Mouse (Mus musculus) heart, adult 2 months (tissue): ENCODE results near the gene Vpreb1. TPM values are rescaled to one million over a fixed set of nuclear protein-coding genes. Genes with fewer than 3 reads are reported as not detected.
"Not testable (repeated sequence)": the region's sequence is repeated elsewhere in the genome, so short reads cannot be mapped to it uniquely, and the experiment has no call there.

Experiments used
- DNase-seq, 2 experiments: peaks; one replicate each; pipeline ENCODE4 v3.0.0; 2021
- H3K27ac ChIP-seq: fragments of 200-600 bp; 2 replicates; pipeline ENCODE4 v1.8.1; 2022
- H3K27me3 ChIP-seq: fragments of 200-500 bp; 2 replicates; pipeline ENCODE4 v1.6.1; 2012; ENCODE audit warnings: mild to moderate bottlenecking, low read length, inconsistent platforms, mixed read lengths; ENCODE audit not compliant: control insufficient read depth, insufficient read depth
- H3K36me3 ChIP-seq: fragments of 200-500 bp; 2 replicates; pipeline ENCODE4 v1.6.1; 2012; ENCODE audit warnings: low read length, inconsistent platforms; ENCODE audit not compliant: control insufficient read depth, insufficient read depth
- H3K4me1 ChIP-seq: fragments of 200-500 bp; 2 replicates; pipeline ENCODE4 v1.6.1; 2011; ENCODE audit warnings: low read length; ENCODE audit not compliant: control insufficient read depth, insufficient read depth
- H3K4me3 ChIP-seq: fragments of 200-600 bp; 2 replicates; pipeline ENCODE4 v1.8.1; 2022
- H3K79me2 ChIP-seq: fragments of 200-500 bp; replicated peaks from 2 replicates; pipeline ENCODE4 v1.6.1; 2012; ENCODE audit warnings: mild to moderate bottlenecking, inconsistent platforms, low read length, moderate library complexity, mixed read lengths; ENCODE audit not compliant: control insufficient read depth, insufficient read depth
- H3K9ac ChIP-seq: fragments of 200-500 bp; 2 replicates; pipeline ENCODE4 v1.6.1; 2012; ENCODE audit warnings: low read depth, mild to moderate bottlenecking, control low read depth, inconsistent platforms, low read length, mixed read lengths
- CTCF ChIP-seq: fragments of 200-600 bp; IDR thresholded peaks from 2 replicates; pipeline ENCODE4 v1.8.1; 2022; ENCODE audit warnings: antibody characterized with exemption, mild to moderate bottlenecking, moderate library complexity
- EP300 ChIP-seq: fragments of 200-500 bp; IDR thresholded peaks from 2 replicates; pipeline ENCODE4 v1.6.1; 2011; ENCODE audit warnings: low read depth, low read length, control low read depth; ENCODE audit not compliant: insufficient read depth
- POLR2A ChIP-seq: fragments of 200-500 bp; IDR thresholded peaks from 2 replicates; pipeline ENCODE4 v1.6.1; 2011; ENCODE audit warnings: mild to moderate bottlenecking, low read depth, low read length, control low read depth; ENCODE audit not compliant: insufficient read depth
- WGBS: fragments of 180-500 bp; shearing (Covaris S2); methylation state at CpG from one replicate; pipeline ENCODE4 v1.1.7; 2018; 5-methylcytosine and 5-hydroxymethylcytosine counted together
- intact Hi-C: fragments of 180-260 bp; cut with DNase I; formaldehyde crosslinking; loops from one replicate; pipeline ENCODE4 v1.15.1; 2025
- polyA plus RNA-seq: library from polyadenylated mRNA; depleted of rRNA; stranded (reverse); fragments of >200 nt; gene quantifications from 2 replicates; pipeline ENCODE4 v1.2.3, GENCODE M21; 2012
- total RNA-seq, 2 experiments: library from RNA; stranded (reverse); gene quantifications; 2 replicates each; pipeline ENCODE4 v1.2.3; 2021

Vpreb1 gene
- total and polyA plus RNA-seq, 3 experiments: not detected

- 63% methylated on average over 2 of the region's 2 CpGs for WGBS
- no peaks in the 10 kb centered on the region for H3K27me3 ChIP-seq
- H3K27ac ChIP-seq: no peak within 1 kb of the TSS
- no peaks in the 10 kb centered on the region for H3K79me2 ChIP-seq
- no peak within 1 kb of the TSS for H3K9ac ChIP-seq
- H3K4me1 ChIP-seq: no peaks in the 10 kb centered on the region
- no peak within 1 kb of the TSS for H3K4me3 ChIP-seq
- TF ChIP-seq EP300 (no peak), POLR2A (no peak), CTCF (no peak)
- intact Hi-C loops: no loop called here
- no peak for DNase-seq
- no peaks in the 10 kb centered on the region for H3K36me3 ChIP-seq
Measured at GRCm38 (mm10) chr16:16863978-16864377, 6.7 kb downstream of the Vpreb1 start, which contains the start of gene Igll1. Igll1 (minus strand) TSS chr16:16863985.

DNA sequence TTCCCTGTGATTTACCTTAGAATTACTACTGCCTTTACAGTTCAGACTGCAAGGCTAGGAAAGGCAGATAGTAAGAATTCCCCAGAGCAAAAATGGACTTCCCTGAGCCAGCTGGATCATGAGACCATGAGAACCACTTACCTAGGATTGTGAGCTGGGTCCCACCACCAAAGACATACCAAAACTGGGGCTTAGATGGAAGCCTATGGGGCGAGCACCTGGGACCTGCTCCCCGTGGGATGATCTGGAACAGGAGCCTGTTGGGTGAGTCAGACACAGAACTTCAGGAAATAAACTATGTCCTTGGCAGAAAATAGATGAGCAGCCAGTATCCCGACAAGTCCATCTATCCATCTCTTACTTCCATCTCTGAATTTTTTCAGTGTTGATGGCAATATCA, 8.4 kb downstream of the Vpreb1 start:
- intact Hi-C loops: no loop called here
- 61% methylated on average over 3 of the region's 3 CpGs for WGBS
- TF ChIP-seq EP300 (no peak), CTCF (no peak), POLR2A (no peak)

DNA sequence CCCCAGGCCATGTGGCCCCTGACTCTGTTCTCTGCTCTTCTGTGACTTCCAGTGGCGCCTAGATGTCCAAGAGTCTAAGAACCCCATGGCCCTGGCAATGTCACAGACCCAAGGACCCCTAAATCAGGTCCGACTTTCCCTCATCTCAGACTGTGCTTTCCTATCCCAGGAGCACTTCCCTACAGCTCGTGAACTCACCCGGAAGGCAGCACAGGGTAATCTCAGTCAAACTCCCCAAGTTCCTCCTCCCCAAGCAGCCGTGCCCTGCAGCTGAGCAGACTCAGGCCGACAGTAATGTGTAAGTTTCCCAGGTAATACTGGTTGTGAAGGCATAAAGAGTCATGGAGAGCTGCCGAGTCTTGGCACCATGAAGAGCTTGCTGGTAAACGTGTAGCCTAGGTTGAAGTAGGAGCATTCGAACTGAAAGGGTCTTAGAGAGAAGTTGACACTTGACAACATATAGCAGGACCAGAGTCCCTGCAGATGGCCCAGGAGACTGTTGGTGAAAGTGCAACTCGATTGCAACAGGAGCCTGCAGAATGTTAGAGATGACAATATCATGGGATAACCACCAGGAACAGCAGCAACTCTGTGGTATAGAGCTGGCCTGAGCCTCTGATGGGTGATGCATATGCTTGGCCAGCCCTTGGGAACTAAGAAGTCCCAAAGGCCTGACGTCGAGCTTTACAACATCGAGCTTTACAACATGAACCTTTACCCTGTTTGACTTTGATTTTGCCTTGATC, 13.7 kb downstream of the Vpreb1 start:
- no peak overlapping the region for H3K27ac ChIP-seq
- H3K79me2 ChIP-seq: no peaks in the 10 kb centered on the region
- H3K36me3 ChIP-seq: no peaks in the 10 kb centered on the region
- TF ChIP-seq CTCF (no peak), POLR2A (no peak), EP300 (no peak)
- intact Hi-C loops: no loop called here
- DNase-seq: no peak
- no peak overlapping the region for H3K9ac ChIP-seq
- H3K27me3 ChIP-seq: no peaks in the 10 kb centered on the region
- 70% methylated on average over 13 of the region's 13 CpGs for WGBS
- no peaks in the 10 kb centered on the region; the same call in 1 of the 2 replicates for H3K4me1 ChIP-seq
- no peak overlapping the region for H3K4me3 ChIP-seq

More for the DNA sequence above, 8.4 kb downstream of the Vpreb1 start:
- Histone ChIP-seq H3K79me2 (no peaks in the 10 kb centered on the region), H3K4me1 (no peaks in the 10 kb centered on the region), H3K4me3 (no peak overlapping the region), H3K27me3 (no peaks in the 10 kb centered on the region), H3K9ac (no peak overlapping the region), H3K36me3 (no peaks in the 10 kb centered on the region), H3K27ac (no peak overlapping the region)
- DNase-seq: no peak

- H3K79me2 ChIP-seq, H3K27me3 ChIP-seq: not testable (repeated sequence)
Measured at GRCm38 (mm10) chr16:16856054-16856453, 14.6 kb downstream of the Vpreb1 start.

DNA sequence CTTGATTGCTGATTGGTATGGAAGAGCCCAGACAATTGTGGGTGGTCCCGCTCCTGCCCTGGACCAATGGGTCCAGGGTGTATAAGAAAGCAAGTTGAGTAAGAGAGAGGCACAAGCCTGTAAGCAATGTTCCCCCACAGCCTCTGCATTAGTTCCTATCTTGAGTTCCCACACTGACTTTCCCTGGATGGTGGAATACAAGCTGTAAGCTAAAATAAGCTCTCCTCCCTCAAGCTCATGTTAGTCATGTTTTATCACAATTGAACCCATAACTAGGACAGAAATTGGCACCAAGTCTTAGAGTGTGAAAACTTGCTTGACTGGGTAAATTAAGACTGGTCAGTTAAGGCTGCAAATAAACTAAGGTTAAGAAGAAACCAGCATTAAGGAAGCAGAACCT, 15.1 kb downstream of the Vpreb1 start:
- no peak for DNase-seq
- no peaks in the 10 kb centered on the region; the same call in 1 of the 2 replicates for H3K4me1 ChIP-seq
- intact Hi-C loops: loop anchor here (1.0 to 2.0 kb wide), 2 partner anchors 15 to 57 kb away; partner anchors contain the start of genes Top3b and Vpreb1
- H3K79me2 ChIP-seq: no peaks in the 10 kb centered on the region
- 97% methylated on average over 1 of the region's 1 CpGs for WGBS
- TF ChIP-seq EP300: no peak
- TF ChIP-seq CTCF: no peak
- TF ChIP-seq POLR2A: no peak
- no peak overlapping the region for H3K27ac ChIP-seq
- H3K27me3 ChIP-seq: no peaks in the 10 kb centered on the region
- H3K4me3 ChIP-seq: no peak overlapping the region
- no peak overlapping the region for H3K9ac ChIP-seq
- H3K36me3 ChIP-seq: no peaks in the 10 kb centered on the region

More at GRCm38 (mm10) chr16:16856054-16856453, 14.6 kb downstream of the Vpreb1 start:
- H3K4me3 ChIP-seq, DNase-seq, H3K27ac ChIP-seq, H3K4me1 ChIP-seq, H3K9ac ChIP-seq, intact Hi-C loops, H3K36me3 ChIP-seq: not testable (repeated sequence)
- WGBS: 78% methylated on average over 9 of the region's 9 CpGs

DNA sequence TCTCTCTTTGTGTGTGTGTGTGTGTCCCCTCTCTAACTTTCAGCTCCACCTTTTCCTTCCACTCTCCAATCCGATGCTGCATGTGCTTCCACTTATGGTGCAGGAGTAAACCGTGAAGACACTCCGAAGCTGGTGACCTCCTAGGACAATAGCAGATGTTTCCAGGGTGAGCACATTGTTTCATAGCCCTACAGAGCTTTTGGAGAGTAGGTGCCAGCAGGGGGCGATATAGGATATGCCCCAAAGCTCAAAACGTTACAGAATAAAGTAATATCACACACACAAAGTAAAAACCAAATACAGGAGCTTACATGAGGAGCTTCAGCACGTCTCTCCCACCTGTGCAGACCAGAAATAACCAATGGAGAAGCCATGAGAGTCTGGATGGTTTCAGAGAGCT, 15.8 kb downstream of the Vpreb1 start:
- intact Hi-C loops: loop anchor here (1.0 to 2.0 kb wide), 2 partner anchors 16 to 57 kb away; partner anchors contain the start of genes Top3b and Vpreb1
- Histone ChIP-seq H3K27me3 (no peaks in the 10 kb centered on the region), H3K9ac (no peak overlapping the region), H3K27ac (no peak overlapping the region), H3K4me3 (no peak overlapping the region), H3K79me2 (no peaks in the 10 kb centered on the region), H3K4me1 (no peaks in the 10 kb centered on the region; the same call in 1 of the 2 replicates), H3K36me3 (no peaks in the 10 kb centered on the region)
- DNase-seq: peak; percentile 52 to 62
- no peak for TF ChIP-seq POLR2A
- TF ChIP-seq EP300: no peak
- peak; percentile 88 for TF ChIP-seq CTCF
- 11% methylated on average over 6 of the region's 6 CpGs for WGBS
